Mouse (Mus musculus) CH12.LX (cell line): Measurements from ENCODE around the gene Myh9.

Experiments
- CTCF ChIP-seq, 2 experiments: IDR thresholded peaks in 1 of 2; conservative IDR thresholded peaks in 1 of 2; 2 replicates each; pipeline ENCODE4 v1.5.1; 2011 to 2012; ENCODE audit warnings: low read depth in 2 of 2, low read length in 2 of 2, improper control_type of control experiment in 1 of 2, inconsistent platforms in 1 of 2, mild to moderate bottlenecking in 1 of 2, moderate library complexity in 1 of 2
- EP300 ChIP-seq: IDR thresholded peaks from 2 replicates; pipeline ENCODE4 v1.6.1; 2011; ENCODE audit warnings: low read length, improper control_type of control experiment
- HCFC1 ChIP-seq: IDR thresholded peaks from 2 replicates; pipeline ENCODE4 v1.6.1; 2012; ENCODE audit warnings: low read depth, mild to moderate bottlenecking, inconsistent platforms, low read length, improper control_type of control experiment
- JUN ChIP-seq: IDR thresholded peaks from 2 replicates; pipeline ENCODE4 v1.6.1; 2011; ENCODE audit warnings: low read depth, mild to moderate bottlenecking, low read length, improper control_type of control experiment, moderate library complexity; ENCODE audit not compliant: insufficient read depth
- MAFK ChIP-seq: IDR thresholded peaks from 2 replicates; pipeline ENCODE4 v1.6.1; 2011; ENCODE audit warnings: low read length, improper control_type of control experiment; ENCODE audit not compliant: insufficient replicate concordance
- MAZ ChIP-seq: IDR thresholded peaks from 2 replicates; pipeline ENCODE4 v1.6.1; 2012; ENCODE audit warnings: low read depth, mild to moderate bottlenecking, inconsistent platforms, low read length, improper control_type of control experiment, moderate library complexity
- NELFE ChIP-seq: IDR thresholded peaks from 2 replicates; pipeline ENCODE4 v1.6.1; 2011; ENCODE audit warnings: low read depth, low read length, improper control_type of control experiment
- POLR2A ChIP-seq: IDR thresholded peaks from 2 replicates; pipeline ENCODE4 v1.6.1; 2011; ENCODE audit warnings: low read depth, mild to moderate bottlenecking, improper control_type of control experiment, low read length
- TBP ChIP-seq: conservative IDR thresholded peaks from 2 replicates; pipeline ENCODE4 v1.6.1; 2011; ENCODE audit warnings: low read depth, low read length, improper control_type of control experiment
- USF1 ChIP-seq: IDR thresholded peaks from 2 replicates; pipeline ENCODE4 v1.6.1; 2014; ENCODE audit warnings: low read depth, mild to moderate bottlenecking, inconsistent platforms, low read length, improper control_type of control experiment
- ZKSCAN1 ChIP-seq: IDR thresholded peaks from 2 replicates; pipeline ENCODE4 v1.6.1; 2012; ENCODE audit warnings: low read depth, inconsistent platforms, low read length, improper control_type of control experiment, borderline replicate concordance

DNA sequence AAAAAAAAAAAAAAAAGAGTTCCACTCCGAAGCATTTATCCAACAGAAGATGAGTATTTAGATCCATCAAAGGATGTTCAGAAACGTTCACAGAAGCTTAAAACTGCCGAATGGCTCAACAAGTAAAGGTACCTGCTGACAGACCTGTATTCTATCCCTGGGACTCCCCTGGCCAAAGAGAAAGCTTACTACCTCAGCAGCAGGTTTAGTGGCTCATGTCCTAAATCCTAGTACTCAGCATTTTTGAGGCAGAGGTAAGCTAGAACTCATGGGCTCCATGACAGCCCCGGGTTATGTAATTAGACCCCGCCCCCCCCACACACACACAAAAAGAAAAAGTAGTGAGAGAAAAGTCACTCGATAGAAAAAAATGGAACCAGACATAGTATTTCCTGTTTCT is 2.1 kb upstream of the Myh9 start:
- TF ChIP-seq ZKSCAN1: no peak
- no peak for TF ChIP-seq USF1
- no peak for TF ChIP-seq EP300
- no peak for TF ChIP-seq POLR2A
- TF ChIP-seq CTCF (conservative IDR thresholded peaks at IDR 0.05 in 1 of 2, IDR thresholded peaks at IDR 0.05 in 1 of 2; ENCODE audit: low read depth in 2 of 2, low read length in 2 of 2): no peak; a peak in 1 of 4 replicates
- no peak for TF ChIP-seq NELFE
- TF ChIP-seq HCFC1: no peak
- TF ChIP-seq TBP: no peak; the same call in 1 of the 2 replicates
- no peak for TF ChIP-seq JUN
- peak; percentile 89 for TF ChIP-seq MAFK
- TF ChIP-seq MAZ: no peak
